ENCODE assay signal across 26 mouse cellular contexts in the genomic region with DNA sequence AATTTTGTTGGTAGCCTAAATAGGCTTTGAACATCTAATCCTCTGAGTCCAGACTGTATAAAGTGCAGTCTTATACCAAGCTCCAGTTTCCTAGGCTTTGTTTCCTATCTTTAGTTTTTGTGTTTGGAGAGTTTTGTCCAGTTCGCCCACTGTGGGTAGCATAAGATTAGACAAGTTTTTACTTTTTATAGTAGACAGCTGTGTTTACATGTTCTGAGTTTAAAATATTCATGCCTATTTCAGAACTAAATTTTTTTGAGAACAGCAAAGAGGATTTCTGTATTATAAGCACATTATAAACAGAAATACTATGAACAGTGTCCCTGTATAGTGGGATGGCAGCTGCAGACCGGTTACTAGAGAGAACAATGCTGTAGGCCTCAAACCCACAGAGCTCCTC.
"Had no signal": no experiment of that assay in that cellular context is flagged by ENCODE, and none has a peak within 500 bp of the region (broad histone marks: within the 10 kb centered on the region; RNA-seq: fewer than 3 reads in every experiment).

No protein-coding gene starts in this region.

- H3K4me2 ChIP-seq: heart, embryonic 11.5 days; hindbrain, embryonic 13.5 days; hindbrain, embryonic 15.5 days; kidney, embryonic 15.5 days; limb, embryonic 12.5 days; liver, embryonic 11.5 days; liver, embryonic 13.5 days; liver, embryonic 15.5 days had no signal

- H3K9me3 ChIP-seq: hindbrain, embryonic 13.5 days; hindbrain, embryonic 15.5 days; kidney, embryonic 15.5 days; limb, embryonic 10.5 days; limb, embryonic 12.5 days; liver, embryonic 13.5 days; liver, embryonic 15.5 days had no signal

- H3K27me3 ChIP-seq: hindbrain, embryonic 13.5 days; hindbrain, embryonic 15.5 days; kidney, embryonic 15.5 days; limb, embryonic 12.5 days; liver, embryonic 13.5 days; liver, embryonic 15.5 days had no signal

- ATAC-seq: hindbrain, postnatal 0 days; intestine, embryonic 16.5 days; liver, postnatal 0 days had no signal

- H3K4me3 ChIP-seq: hindbrain, embryonic 13.5 days; hindbrain, embryonic 15.5 days; kidney, embryonic 15.5 days; left cerebral cortex, adult 2 months; limb, embryonic 10.5 days; limb, embryonic 12.5 days; liver, embryonic 13.5 days; liver, embryonic 15.5 days had no signal

- H3K27ac ChIP-seq: hindbrain, embryonic 13.5 days; hindbrain, embryonic 15.5 days; hindbrain, postnatal 0 days; kidney, embryonic 15.5 days; kidney, postnatal 0 days; left cerebral cortex, adult 2 months; limb, embryonic 10.5 days; limb, embryonic 12.5 days; liver, embryonic 13.5 days; liver, embryonic 15.5 days had no signal

- H3K4me1 ChIP-seq: limb, embryonic 12.5 days had no signal

- H3K9ac ChIP-seq: hindbrain, embryonic 13.5 days; hindbrain, embryonic 15.5 days; kidney, embryonic 15.5 days; limb, embryonic 12.5 days; liver, embryonic 13.5 days; liver, embryonic 15.5 days; liver, postnatal 0 days had no signal

- H3K36me3 ChIP-seq: hindbrain, embryonic 13.5 days; hindbrain, embryonic 15.5 days; kidney, embryonic 15.5 days; limb, embryonic 10.5 days; limb, embryonic 12.5 days; liver, embryonic 15.5 days had no signal

- DNase-seq: gastrocnemius, postnatal 14 days; gastrocnemius, postnatal 36 days; heart, adult 18-20 months; heart, postnatal 14 days; heart, postnatal 36 days; kidney, adult 11 months; kidney, adult 2 months; kidney, adult 9 months; kidney, postnatal 14 days; kidney, postnatal 36 days; layer of hippocampus, adult 9-11 months; liver; liver, embryonic 13.5 days; liver, postnatal 0 days had no signal
